Mouse (Mus musculus) CH12F3 (cell line): Measurements from ENCODE around the gene Pilrb2.
"Not testable (repeated sequence)": the region's sequence is repeated elsewhere in the genome, so short reads cannot be mapped to it uniquely, and the experiment has no call there.

Source experiments
- in situ Hi-C: fragments of 300-500 bp; cut with MboI; formaldehyde crosslinking; loops from 2 replicates; pipeline ENCODE4 v1.14.3; 2020; ENCODE audit warnings: low sequenced_read_pairs

The Pilrb2 gene

GRCm38 (mm10) chr5:137871644-137872380 lies at the start of gene Pilrb2:
Gene Pilrb2, minus strand, starts transcription at chr5:137871815.
- in situ Hi-C loops: not testable (repeated sequence)

DNA sequence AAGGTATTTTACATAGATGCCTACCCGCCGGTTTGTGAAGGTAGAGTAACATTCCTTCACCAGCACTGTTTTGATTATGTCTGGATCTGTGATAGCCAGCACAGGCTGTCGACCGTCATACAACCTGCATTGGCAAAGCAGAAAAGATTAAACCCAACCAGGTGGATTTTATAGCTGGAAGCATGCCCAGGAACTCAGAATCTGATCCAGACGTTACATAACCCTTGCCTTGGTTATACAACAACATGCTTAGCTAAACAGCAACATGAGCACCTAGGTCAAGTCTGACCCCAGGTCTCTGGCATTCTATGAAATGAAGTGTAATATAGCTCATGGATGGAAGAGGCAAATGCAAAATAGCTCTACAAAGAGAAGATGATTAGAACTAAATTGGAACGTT lies 43.9 kb upstream of the Pilrb2 start:
- in situ Hi-C loops: no loop called here

GRCm38 (mm10) chr5:137914508-137914907 lies 42.9 kb upstream of the Pilrb2 start:
- in situ Hi-C loops: no loop called here

- in situ Hi-C loops: no loop called here
These were observed 38.1 kb upstream of the Pilrb2 start for GRCm38 (mm10) chr5:137909564-137910262.

DNA sequence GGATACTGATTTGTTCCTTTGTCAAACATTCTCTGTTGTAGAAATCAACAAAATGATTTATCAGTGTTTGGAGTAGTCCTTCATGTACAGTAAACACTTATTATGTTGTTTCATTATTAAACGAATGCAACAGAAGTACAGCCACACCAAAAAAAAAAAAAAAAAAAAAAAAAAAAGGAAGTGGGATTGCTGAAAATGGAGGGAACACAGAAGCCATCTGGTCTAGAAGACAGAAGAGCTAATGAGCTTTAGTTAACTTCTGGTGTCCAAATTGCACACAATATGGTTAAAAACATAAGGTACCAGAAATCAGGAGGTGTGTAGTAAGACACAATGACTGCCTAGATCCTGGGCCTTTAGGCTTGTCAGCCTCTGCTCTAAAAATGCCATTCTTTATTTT lies 26.2 kb upstream of the Pilrb2 start:
- in situ Hi-C loops: no loop called here

DNA sequence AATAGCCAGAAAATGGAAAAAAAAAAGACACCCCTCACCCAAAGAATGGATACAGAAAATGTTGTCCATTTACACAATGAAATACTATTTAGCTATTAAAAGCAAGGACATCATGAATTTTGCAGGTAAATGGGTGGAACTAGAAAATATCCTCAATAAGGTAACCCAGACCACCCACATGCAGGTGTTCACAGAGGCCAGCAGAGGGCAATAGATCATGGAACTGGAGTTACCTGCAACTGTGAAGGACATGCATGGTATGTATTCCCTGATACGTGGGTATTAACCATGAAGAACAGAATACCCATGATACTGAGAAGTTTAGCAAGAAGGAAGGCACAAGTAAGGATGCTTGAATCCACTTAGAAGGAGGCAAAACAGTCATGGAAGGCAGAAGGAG lies 21.3 kb upstream of the Pilrb2 start:
- in situ Hi-C loops: no loop called here

DNA sequence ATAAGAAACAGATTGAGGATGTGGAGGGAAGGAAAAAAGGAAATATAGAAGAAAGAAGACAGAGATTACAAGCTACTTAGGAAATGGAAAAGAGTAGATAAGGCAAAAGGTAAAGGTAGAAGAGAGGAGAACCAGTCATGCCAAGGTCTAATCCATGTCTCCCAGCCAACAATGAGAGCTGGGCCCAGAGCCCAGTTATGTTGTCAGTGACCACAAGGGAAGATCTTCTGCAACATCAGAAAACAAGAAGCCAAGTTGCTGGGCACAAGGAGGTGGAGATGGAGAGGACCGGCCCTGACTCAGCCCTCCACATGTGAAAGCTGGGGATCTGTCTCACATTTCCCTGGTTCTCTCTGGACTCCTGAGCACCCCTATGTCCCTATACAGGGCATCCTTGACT lies 16.1 kb upstream of the Pilrb2 start:
- in situ Hi-C loops: no loop called here

GRCm38 (mm10) chr5:137885894-137886293 lies 14.3 kb upstream of the Pilrb2 start:
- in situ Hi-C loops: no loop called here

DNA sequence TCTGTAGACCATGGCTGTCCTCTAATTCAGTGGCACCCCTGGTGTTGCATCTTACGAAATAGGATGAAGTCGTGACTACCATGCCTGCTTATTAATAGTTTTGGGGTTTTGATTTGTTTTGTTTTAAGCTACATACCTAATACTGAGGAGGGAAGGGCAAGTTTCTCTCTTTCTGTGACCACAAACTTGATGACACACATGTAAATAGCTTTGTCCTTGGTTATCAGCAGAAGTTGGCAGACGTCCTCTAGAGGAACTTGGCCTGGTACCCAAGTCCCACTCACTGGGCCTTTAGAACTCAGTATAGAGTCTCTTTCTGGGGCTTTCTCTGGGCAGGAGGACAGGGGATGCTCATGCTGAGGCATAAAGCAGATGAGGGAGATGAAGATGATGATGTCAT lies 11.7 kb upstream of the Pilrb2 start:
- in situ Hi-C loops: no loop called here

- in situ Hi-C loops: no loop called here
These were observed 11.3 kb upstream of the Pilrb2 start for GRCm38 (mm10) chr5:137882922-137883321.

DNA sequence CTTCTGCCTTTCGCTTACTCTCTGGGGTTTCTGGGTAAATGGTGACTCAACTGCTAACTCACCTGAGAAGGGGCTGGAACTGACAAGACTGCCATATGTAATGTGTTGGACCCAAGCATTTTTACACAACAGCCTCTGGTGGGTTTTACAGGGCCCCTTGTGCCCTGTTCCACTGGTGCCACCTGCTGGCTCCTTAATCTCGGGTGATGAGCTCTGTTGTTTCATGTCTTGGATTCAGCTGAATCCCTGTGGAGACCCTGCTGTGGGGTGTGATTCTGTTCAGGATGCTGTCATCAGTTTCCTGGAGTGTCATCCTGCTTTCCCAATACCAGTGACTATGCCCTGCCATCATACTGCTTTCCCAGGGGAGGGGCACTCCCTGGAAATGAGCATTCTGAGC lies 6.2 kb upstream of the Pilrb2 start:
- in situ Hi-C loops: loop anchor here (5.0 kb wide), 1 partner anchor 86 kb away; no protein-coding TSS in a partner anchor

DNA sequence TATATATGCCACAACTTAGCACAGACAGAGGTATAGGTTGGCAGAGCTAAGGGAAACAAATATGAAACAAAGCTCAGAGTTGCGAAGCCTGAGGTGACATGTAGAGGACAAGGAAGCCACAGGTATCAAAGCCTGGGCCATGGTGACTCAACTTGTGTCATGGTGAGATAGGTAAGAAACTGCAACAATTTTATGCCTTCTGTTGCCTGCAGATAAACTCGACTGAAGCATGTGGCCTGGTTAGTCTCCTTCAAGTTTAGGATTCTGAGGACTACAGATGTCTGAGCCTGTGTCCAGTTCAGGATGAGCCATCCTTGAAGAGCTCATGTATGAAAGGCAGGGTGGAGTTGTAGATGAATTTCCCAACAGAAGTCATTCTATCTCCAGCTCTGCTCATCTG lies 3.4 kb upstream of the Pilrb2 start:
- in situ Hi-C loops: loop anchor here (5.0 kb wide), 1 partner anchor 83 kb away; no protein-coding TSS in a partner anchor

DNA sequence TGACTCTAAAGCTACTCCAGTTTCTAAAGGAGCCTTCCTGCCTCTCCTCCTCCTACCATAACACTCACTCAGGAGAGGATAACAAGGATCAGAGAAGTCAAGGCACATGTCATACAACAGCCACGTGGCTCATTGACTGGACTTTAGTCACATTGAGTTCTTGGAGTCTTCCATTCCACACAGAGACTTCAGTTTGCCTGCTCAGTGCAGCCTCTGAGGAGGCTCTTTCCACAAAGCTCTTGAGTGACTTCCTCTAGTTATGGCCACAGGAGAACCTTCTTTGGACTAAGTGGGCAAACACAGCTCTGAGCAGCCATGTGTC lies 727 bp upstream of the Pilrb2 start:
- in situ Hi-C loops: not testable (repeated sequence)

DNA sequence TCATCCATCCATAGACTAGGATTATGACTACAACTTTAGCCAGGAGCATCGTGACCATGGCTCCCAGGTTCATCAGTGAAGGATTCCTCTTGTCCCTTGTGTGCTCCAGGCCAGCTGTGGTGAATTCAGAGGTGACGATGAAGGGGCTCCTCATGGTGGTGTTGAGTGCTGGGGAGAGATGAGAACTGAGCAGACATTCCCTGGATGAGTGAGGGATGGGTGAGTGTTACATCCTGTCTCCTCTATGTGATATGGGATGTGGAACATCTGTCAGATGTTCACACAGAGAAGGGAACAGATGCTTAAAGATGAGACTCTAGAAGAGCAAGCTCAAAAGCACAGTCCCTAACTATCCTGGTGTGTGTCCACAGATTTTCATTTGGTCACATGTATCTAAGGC lies 3.0 kb downstream of the Pilrb2 start:
- in situ Hi-C loops: not testable (repeated sequence)

GRCm38 (mm10) chr5:137864008-137864407 lies 7.6 kb downstream of the Pilrb2 start:
- in situ Hi-C loops: not testable (repeated sequence)

DNA sequence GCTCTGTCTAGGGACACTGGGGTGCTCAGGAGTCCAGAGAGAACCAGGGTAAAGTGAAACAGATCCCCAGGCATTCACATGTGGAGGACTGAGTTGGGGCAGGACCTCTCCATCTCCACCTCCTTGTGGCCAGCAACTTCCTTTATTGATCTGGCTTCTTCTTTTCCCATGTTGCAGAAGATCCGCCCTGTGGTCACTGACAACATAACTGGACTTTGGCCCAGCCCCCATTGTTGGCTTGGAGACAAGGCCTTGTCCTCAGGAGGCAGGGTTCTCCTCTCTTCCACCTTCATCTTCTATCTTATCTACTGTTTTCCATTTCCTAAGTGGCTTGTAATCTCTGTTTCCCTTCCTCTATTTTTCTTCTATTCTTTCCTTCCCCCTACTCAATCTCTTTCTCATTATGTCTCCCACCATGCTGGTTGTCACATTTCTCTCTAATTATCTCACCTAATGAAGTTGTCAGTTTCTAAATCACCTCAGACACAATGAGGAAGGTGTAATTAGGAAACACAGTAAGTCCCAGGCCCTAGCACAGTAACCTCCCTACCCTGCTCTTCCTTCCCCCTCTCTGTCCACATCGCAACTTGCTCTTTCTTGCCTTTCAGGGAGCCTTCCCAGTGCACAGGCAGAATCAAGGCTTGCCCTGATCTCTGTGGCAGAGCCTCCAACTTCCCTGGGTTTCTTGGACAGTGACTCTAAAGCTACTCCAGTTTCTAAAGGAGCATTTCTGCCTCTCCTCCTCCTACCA lies 13.5 kb downstream of the Pilrb2 start, which contains the start of gene Pilrb1:
Gene Pilrb1, minus strand, starts transcription at position 147 of the 751 bp plus-strand sequence.
- in situ Hi-C loops: not testable (repeated sequence)

DNA sequence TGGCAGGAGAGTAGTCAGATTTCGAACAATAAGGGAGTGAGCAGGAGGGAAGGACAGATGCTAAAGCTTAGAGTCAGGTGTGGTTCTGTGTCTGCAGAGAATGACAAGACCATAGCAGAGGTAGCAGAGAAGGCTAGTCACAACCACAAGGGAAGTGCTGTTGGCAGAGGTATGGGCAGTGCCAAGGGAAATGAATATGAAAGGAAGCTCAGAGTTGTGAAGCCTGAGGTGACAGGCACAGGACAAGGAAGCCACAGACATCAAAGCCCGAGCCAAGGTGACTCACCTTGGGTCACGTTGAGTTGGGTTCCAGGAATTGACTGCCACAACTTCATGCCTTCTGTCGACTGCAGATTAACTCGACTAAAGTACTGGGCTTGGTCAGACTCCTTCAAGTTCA lies 14.7 kb downstream of the Pilrb2 start:
- in situ Hi-C loops: not testable (repeated sequence)

GRCm38 (mm10) chr5:137854907-137855306 lies 16.7 kb downstream of the Pilrb2 start:
- in situ Hi-C loops: not testable (repeated sequence)

DNA sequence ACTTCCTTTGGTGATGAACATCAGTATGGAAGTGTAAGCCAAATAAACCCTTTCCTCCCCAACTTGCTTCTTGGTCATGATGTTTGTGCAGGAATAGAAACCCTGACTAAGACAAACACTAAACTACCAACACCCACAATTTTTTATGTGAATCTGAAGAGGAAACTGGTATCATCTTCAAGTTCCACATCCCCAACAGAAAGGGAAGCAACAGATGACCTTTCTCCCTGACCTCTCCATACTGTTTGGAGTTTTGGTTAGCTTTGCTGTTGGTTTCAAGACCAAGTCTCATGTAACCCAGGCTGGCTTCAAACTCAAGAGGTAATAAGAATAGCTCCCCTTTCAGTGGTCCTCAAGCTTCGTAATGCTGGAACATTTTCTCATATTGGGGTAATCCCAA lies 21.3 kb downstream of the Pilrb2 start:
- in situ Hi-C loops: not testable (repeated sequence)

GRCm38 (mm10) chr5:137837110-137837509 lies 34.5 kb downstream of the Pilrb2 start:
- in situ Hi-C loops: not testable (repeated sequence)

DNA sequence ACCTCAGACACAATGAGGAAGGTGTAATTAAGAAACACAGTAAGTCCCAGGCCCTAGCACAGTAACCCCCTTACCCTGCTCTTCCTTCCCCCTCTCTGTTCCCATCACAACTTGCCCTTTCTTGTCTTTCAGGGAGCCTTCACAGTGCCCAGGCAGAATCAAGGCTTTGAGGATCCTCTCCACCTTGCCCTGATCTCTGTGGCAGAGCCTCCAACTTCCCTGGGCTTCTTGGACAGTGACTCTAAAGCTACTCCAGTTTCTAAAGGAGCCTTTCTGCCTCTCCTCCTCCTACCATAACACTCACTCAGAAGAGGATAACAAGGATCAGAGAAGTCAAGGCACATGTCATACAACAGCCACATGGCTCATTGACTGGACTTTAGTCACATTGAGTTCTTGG lies 35.0 kb downstream of the Pilrb2 start:
- in situ Hi-C loops: no loop called here
